Mouse (Mus musculus) brain, embryonic 18.5 days (tissue): ENCODE measurements around the gene Kifap3.
"Not testable (repeated sequence)": the region's sequence is repeated elsewhere in the genome, so short reads cannot be mapped to it uniquely, and the experiment has no call there.

Experiments used
- DNase-seq: peaks from one replicate; pipeline ENCODE4 v3.0.0-alpha.2; 2012; ENCODE audit warnings: low read depth, low spot score

Kifap3 gene

GRCm38 (mm10) chr1:163779336-163780115 is at the start of gene Kifap3:
TSS of gene Kifap3 (plus strand) at chr1:163779583.
- peak; percentile 98 for DNase-seq

DNA sequence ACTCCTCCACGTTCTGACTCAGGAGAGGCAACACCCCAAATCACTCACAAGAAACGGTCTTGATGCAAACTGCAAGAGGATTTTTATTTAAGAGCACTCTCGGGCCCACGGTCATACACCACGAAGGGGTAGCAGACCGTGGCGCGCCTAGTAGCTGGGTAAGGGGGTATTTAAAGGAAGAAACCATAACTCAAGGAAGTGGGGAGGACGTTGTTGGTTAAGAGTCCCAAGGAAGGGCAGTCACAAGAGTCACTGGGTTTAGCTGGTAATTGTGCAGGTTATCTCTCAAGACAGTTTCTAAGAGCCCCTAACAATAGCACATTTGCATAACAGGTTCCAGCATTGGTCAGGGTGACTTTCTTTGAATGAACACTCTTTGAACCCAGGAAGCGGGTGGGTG is 48.2 kb upstream of the Kifap3 start:
- not testable (repeated sequence) for DNase-seq

DNA sequence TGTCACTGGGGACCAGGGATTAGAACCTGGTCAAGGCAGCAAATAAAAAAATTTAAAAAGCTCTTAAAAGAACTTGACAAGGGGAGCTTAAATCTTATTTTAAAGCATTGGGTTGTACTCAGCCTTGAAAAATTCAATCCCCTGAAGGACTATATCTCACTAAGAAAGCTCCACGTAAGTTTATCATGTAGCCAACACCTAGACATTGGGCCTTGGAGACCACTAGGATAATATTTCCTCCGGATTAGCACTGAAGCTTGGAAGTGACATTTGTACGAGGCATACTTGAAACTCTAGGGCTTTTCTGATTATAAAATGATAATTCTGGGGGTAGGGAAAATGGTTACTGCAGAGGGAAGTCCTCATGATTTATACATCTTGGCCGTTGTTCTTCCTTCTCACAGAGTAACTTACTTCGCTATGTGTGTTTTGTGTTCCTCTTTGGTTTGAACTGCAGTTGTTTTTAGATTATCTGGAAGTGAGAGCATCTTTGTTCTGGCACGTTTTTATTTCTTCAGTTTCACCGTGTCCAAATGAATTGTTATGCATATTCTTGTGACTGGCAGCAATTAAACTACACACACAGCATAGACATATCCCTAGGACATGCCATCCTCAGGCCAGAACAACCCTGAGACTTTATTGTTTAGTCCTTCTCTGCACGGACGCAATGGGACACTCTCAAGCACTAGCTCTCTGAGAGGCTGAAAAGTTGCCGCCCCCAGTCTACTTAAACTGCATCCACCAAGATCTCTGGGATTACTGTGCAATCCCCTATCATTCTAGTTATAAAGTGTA is 42.7 kb upstream of the Kifap3 start:
- no peak for DNase-seq

GRCm38 (mm10) chr1:163737239-163737533 is 42.2 kb upstream of the Kifap3 start:
- no peak for DNase-seq

GRCm38 (mm10) chr1:163751360-163751992 is 27.9 kb upstream of the Kifap3 start:
- peak; percentile 30 for DNase-seq

- DNase-seq: no peak
These were observed 21.7 kb upstream of the Kifap3 start for GRCm38 (mm10) chr1:163757462-163758207.

- not testable (repeated sequence) for DNase-seq
These were observed 4.2 kb downstream of the Kifap3 start for GRCm38 (mm10) chr1:163783577-163783976.

DNA sequence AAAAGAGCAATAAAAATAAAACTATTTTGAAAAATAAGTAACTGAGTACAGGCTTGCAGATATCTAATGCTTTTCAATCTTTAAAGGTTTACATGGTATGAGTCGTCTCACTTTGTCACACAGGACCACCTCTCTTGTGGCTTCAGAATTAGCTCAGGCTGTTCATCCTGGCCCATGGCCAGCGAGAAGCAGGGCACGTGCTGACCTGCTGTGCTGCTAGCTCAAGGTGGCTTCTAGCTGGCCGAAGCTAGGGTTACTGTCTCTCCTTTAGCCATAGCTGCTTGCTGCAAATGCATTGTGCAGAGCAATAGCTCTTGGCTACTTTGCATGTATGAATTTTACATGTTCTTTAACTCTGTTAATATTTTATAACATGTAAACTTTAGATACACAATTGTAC is 42.0 kb downstream of the Kifap3 start:
- no peak for DNase-seq

- no peak for DNase-seq
These were observed 50.1 kb downstream of the Kifap3 start for GRCm38 (mm10) chr1:163829482-163829881.

DNA sequence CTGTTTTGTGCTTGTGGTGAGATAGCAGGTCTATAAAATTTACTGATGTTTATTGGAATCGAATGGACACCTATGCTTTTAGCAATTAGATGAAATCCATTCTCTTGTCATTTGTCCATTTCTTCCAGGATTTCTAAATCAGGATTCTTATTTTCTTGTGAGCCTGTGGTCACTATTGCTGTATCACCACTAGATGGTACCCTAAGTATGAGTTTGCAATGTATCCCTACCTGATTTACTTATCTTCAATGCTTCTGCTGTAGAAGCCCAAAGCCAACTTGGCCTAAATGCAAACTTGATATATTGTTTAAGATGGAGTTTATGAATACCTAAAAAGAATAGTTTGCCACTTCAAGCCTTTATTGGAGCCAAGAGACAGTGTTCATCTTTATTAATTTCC is 54.7 kb downstream of the Kifap3 start:
- no peak for DNase-seq

GRCm38 (mm10) chr1:163835062-163835461 is 55.7 kb downstream of the Kifap3 start:
- DNase-seq: no peak

DNA sequence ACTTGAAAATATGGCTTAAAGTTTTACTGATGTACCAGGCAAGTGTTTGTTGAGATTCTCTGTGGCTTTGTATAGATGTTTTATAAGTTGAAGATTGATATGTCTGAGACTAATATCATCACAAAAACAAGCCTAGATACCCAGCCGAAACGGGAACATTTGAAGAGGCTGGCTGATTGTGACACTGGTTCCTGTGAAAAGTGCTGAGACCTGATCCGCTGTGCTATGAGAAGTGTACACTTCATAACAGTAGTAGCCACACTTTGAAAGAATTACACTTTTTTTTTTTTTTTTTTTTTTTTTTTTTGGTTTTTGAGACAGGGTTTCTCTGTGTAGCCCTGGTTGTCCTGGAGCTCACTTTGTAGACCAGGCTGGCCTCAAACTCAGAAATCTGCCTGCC is 59.1 kb downstream of the Kifap3 start:
- not testable (repeated sequence) for DNase-seq

DNA sequence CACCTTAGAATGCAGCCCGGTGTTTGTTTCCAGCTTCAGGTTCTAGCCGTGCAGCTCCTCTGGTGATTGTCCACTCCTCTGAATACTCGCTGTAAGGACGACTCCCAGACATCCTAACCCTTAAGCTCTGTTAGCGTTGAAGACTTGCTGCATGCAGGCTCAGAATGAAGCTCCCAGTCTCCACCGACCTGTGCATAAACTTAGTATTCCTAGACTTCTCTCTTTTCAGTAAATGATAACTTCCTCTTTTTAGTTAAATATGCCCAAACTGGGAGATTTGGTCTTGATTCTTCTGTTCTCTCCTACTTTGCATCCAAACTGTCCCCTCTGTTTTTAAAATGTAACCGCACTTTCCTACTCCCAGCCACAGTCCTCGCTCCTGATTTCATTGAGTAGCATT is 61.2 kb downstream of the Kifap3 start:
- DNase-seq: no peak

GRCm38 (mm10) chr1:163842238-163842637 is 62.9 kb downstream of the Kifap3 start:
- no peak for DNase-seq

GRCm38 (mm10) chr1:163843899-163844298 is 64.5 kb downstream of the Kifap3 start:
- DNase-seq: no peak

GRCm38 (mm10) chr1:163852884-163853560 is 73.6 kb downstream of the Kifap3 start:
- DNase-seq: no peak

GRCm38 (mm10) chr1:163858420-163858819 is 79.0 kb downstream of the Kifap3 start:
- no peak for DNase-seq

GRCm38 (mm10) chr1:163861538-163861937 is 82.2 kb downstream of the Kifap3 start:
- DNase-seq: no peak

GRCm38 (mm10) chr1:163873158-163873557 is 93.8 kb downstream of the Kifap3 start:
- DNase-seq: no peak

DNA sequence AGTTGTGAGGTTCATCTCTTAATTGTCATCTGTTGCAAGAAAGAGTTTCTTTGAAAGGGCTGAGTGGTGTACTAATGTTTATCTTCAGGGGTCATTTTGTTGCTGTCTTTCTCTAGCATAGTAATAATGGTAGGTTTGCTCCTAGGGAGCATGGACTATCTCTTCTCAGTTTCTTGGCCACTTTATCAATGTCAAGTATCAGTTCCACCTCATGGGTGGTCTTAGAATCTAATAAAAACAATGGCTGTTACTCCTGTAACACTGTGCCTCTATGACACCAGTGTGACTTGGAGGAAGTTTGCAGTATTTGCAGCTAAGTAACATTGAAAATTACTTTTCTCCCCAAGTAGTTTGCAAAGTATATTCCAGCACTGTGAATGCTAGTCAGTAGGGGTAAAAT is 110.2 kb downstream of the Kifap3 start:
- DNase-seq: no peak

DNA sequence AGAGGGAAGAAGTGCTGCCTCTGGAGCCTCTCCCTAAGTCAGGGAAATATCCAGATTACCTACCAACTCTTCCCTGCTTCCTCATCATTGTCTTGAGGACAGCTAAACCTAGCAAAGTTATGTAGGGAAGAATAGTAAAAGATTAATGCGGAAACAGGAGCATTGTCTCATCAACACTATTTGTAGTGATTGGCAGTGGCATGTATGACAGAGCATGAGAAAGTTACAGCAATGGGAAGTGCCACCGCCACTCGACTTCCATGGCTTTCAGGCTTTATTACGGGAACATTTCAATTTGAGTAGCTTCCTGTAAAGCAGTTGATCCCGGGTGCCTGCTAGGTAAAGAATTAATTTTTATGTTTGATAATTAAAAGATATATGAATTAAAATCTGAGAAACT is 113.9 kb downstream of the Kifap3 start:
- no peak for DNase-seq
